Mouse (Mus musculus): ENCODE results near the gene Fgf2. TPM values are rescaled to one million over a fixed set of nuclear protein-coding genes. Genes with fewer than 3 reads are reported as not detected.
A peak's percentile ranks its signal among the peaks of the same experiment; 100 is the strongest.

Gene Fgf2
- polyA plus RNA-seq, 1 experiment from 2014 or later, result 1.6 TPM

DNA sequence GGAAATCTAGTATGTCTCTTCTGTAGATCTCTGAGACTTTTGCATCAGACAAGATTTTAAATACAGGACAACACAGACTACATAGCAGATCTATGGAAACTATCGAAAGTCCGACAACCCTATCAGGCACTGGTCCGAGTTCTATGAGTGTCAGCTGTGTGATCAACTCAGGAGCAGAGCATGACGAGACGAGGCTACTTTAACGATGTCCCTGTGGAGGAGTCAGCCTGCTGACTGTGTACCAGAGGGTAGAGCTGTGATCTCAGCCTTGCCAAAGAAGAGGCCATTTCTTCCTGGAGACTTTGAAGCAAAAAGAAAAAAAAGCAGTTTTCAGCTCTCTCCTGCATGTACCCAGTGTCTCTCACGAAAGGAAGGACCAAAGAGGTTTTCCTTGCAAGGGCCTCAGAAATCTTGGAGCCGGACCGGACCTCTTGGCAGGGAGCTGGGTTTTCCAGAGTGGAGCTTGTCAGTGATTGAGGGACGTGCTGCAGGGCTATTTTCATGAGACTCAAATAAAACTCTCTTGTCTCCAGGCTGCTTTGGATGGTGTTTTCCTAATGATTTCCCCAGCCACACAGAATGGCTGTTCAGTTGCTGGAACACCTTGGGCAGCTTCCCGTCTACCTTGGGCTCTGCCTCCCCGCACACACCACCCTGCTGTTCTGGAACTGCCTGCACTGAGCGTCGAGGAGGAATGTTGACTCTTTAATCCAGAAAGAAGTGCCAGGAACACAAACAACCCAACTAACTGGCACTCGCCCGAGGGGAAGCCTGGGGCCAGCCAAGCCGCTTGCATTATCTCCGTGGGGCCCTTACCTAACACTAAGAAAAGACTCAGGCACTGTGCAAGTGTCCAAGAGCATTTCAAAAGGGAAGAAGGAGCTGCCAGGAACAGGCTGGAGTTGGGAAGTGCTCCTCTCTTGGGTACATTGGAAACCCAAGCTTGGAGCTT lies 32.1 kb downstream of the Fgf2 start:
- H3K27me3 ChIP-seq (ENCODE audit: control insufficient read depth, insufficient read depth, low read length), result no peaks in the 10 kb centered on the region
- H3K4me2 ChIP-seq (ENCODE audit: low read depth, low read length), result no peak overlapping the region
- H3K9ac ChIP-seq (replicated peaks; ENCODE audit: low read length), result no peak overlapping the region
- H3K27ac ChIP-seq (replicated peaks; ENCODE audit: low read depth, low read length), result no peak overlapping the region
- DNase-seq (ENCODE audit: low spot score), result no peak
- WGBS, result 73% methylated on average over 18 of the region's 18 CpGs
- no peak for ATAC-seq (replicated peaks; ENCODE audit: insufficient number of reproducible peaks, low FRiP score, low TSS enrichment, low read depth)
- no peak overlapping the region for H3K4me3 ChIP-seq (ENCODE audit: low read depth, low read length)
- no peaks in the 10 kb centered on the region for H3K4me1 ChIP-seq (ENCODE audit: control insufficient read depth, insufficient read depth, low read length)
- no peaks in the 10 kb centered on the region for H3K9me3 ChIP-seq (replicated peaks; ENCODE audit: control insufficient read depth, low read length)
- H3K36me3 ChIP-seq (replicated peaks; ENCODE audit: control insufficient read depth, insufficient read depth, low read depth, low read length), result no peaks in the 10 kb centered on the region

DNA sequence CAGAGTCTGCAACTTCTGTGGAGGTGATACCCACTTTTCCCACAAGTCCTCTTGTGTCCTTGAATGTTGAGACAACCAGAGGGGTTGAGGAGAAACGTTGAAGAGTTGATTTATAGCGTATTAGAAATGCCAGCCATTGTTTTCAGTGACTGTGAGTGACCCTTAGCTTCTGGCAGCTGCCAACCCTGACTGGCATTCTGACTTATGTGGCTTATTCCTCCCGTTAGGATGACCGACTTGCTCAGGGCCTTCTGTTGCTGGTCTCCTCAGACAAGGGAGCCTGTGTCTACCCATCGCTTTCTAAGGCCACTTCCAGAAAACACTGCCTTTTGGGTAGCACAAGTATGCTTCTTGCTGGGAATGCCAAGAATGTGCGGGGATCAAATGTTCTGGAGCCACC lies 33.3 kb downstream of the Fgf2 start:
- no peak for ATAC-seq (replicated peaks; ENCODE audit: insufficient number of reproducible peaks, low FRiP score, low TSS enrichment, low read depth)
- no peaks in the 10 kb centered on the region for H3K4me1 ChIP-seq (ENCODE audit: control insufficient read depth, insufficient read depth, low read length)
- no peaks in the 10 kb centered on the region for H3K27me3 ChIP-seq (ENCODE audit: control insufficient read depth, insufficient read depth, low read length)
- H3K27ac ChIP-seq (replicated peaks; ENCODE audit: low read depth, low read length), result no peak overlapping the region
- H3K4me2 ChIP-seq (ENCODE audit: low read depth, low read length), result no peak overlapping the region
- H3K4me3 ChIP-seq (ENCODE audit: low read depth, low read length), result no peak overlapping the region
- H3K9ac ChIP-seq (replicated peaks; ENCODE audit: low read length), result no peak overlapping the region
- 59% methylated on average over 6 of the region's 6 CpGs for WGBS
- DNase-seq (ENCODE audit: low spot score), result no peak
- no peaks in the 10 kb centered on the region for H3K36me3 ChIP-seq (replicated peaks; ENCODE audit: control insufficient read depth, insufficient read depth, low read depth, low read length)
- H3K9me3 ChIP-seq (replicated peaks; ENCODE audit: control insufficient read depth, low read length), result no peaks in the 10 kb centered on the region

DNA sequence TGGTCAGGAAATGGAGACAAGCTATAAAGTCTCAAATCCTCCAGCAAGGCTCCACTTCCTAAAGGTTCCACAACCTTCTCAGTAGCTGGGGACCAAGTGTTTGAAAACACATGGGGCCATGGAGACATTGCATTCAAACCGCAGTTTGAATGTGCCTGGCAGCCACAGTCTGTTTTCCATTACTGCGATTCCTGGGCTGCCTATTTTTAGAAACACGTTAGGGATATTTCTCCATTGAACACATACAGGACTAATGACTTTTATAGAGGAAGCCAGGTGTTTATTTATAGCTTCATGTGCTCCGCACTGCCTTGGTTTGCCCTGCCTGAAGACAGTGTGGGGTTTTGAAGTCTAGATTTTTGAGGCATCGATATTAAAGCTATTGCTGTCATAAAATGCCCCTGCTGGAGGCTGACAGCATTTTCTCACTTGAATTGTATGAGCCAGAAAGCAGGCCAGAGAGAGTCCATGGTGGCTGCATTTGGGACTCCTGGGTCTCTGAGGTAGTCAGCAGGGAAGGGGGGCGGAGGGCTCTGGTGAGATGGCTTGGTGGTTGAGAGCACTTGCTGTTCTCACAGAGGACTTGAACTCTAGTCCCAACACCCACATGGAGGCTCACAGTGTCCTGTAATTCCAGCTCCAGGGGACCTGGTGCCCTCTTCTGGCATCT lies 35.1 kb downstream of the Fgf2 start:
- Histone ChIP-seq H3K27ac (replicated peaks; ENCODE audit: low read depth, low read length) (no peak overlapping the region), H3K4me3 (ENCODE audit: low read depth, low read length) (no peak overlapping the region), H3K9ac (replicated peaks; ENCODE audit: low read length) (no peak overlapping the region), H3K27me3 (ENCODE audit: control insufficient read depth, insufficient read depth, low read length) (no peaks in the 10 kb centered on the region), H3K36me3 (replicated peaks; ENCODE audit: control insufficient read depth, insufficient read depth, low read depth, low read length) (no peaks in the 10 kb centered on the region), H3K9me3 (replicated peaks; ENCODE audit: control insufficient read depth, low read length) (no peaks in the 10 kb centered on the region), H3K4me1 (ENCODE audit: control insufficient read depth, insufficient read depth, low read length) (no peaks in the 10 kb centered on the region), H3K4me2 (ENCODE audit: low read depth, low read length) (no peak overlapping the region)
- 52% methylated on average over 6 of the region's 6 CpGs for WGBS
- ATAC-seq (replicated peaks; ENCODE audit: insufficient number of reproducible peaks, low FRiP score, low TSS enrichment, low read depth), result no peak
- peak; percentile 59 for DNase-seq (ENCODE audit: low spot score)

- no peak overlapping the region for H3K27ac ChIP-seq (replicated peaks; ENCODE audit: low read depth, low read length)
- no peaks in the 10 kb centered on the region for H3K9me3 ChIP-seq (replicated peaks; ENCODE audit: control insufficient read depth, low read length)
- no peaks in the 10 kb centered on the region for H3K4me1 ChIP-seq (ENCODE audit: control insufficient read depth, insufficient read depth, low read length)
- ATAC-seq (replicated peaks; ENCODE audit: insufficient number of reproducible peaks, low FRiP score, low TSS enrichment, low read depth) (no peak), DNase-seq (ENCODE audit: low spot score) (no peak)
- no peaks in the 10 kb centered on the region for H3K27me3 ChIP-seq (ENCODE audit: control insufficient read depth, insufficient read depth, low read length)
- H3K4me3 ChIP-seq (ENCODE audit: low read depth, low read length), result no peak overlapping the region
- no peaks in the 10 kb centered on the region for H3K36me3 ChIP-seq (replicated peaks; ENCODE audit: control insufficient read depth, insufficient read depth, low read depth, low read length)
- H3K9ac ChIP-seq (replicated peaks; ENCODE audit: low read length), result no peak overlapping the region
- H3K4me2 ChIP-seq (ENCODE audit: low read depth, low read length), result no peak overlapping the region
- WGBS, result 90% methylated on average over 6 of the region's 6 CpGs
Observed at GRCm38 (mm10) chr3:37387310-37387709, 39.2 kb downstream of the Fgf2 start.

DNA sequence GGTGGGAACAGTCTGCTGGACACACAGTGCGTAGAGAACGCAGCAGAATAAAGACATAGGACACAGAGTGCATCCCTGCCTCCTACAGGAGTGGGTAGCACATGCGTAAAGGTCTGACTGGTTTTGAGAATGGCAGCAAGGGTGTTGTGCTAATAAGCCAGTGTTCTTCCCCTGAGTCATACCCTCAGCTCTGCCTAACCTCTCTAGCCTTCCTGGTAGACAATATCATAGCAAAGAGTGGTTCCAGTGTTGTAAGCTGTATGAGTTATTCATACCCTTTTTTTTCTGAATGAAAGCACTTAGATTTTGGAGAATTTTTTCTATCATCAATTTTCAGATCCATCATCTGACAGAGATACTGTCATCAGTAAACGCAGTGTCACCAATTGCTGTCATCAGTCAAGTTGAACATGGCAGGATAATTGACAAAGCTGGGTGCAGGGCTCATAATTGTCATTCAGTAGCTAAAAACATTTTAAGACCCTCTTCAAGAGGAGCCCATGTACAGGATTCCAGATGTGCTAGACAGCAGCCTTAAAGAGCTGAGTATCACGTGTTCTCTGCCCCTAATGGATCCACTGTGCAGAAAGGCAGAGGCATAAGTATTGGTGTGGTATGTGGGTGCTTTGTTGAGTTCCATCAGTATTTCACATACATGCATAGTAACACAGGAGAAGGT lies 48.9 kb downstream of the Fgf2 start:
- no peak overlapping the region for H3K9ac ChIP-seq (replicated peaks; ENCODE audit: low read length)

GRCm38 (mm10) chr3:37397646-37398045 lies 49.5 kb downstream of the Fgf2 start:
- Histone ChIP-seq H3K27me3 (ENCODE audit: control insufficient read depth, insufficient read depth, low read length) (no peaks in the 10 kb centered on the region), H3K36me3 (replicated peaks; ENCODE audit: control insufficient read depth, insufficient read depth, low read depth, low read length) (no peaks in the 10 kb centered on the region), H3K9ac (replicated peaks; ENCODE audit: low read length) (no peak overlapping the region), H3K27ac (replicated peaks; ENCODE audit: low read depth, low read length) (no peak overlapping the region), H3K4me2 (ENCODE audit: low read depth, low read length) (no peak overlapping the region), H3K4me1 (ENCODE audit: control insufficient read depth, insufficient read depth, low read length) (no peaks in the 10 kb centered on the region), H3K9me3 (replicated peaks; ENCODE audit: control insufficient read depth, low read length) (no peaks in the 10 kb centered on the region), H3K4me3 (ENCODE audit: low read depth, low read length) (no peak overlapping the region)
- WGBS, result 75% methylated on average over 3 of the region's 3 CpGs
- DNase-seq (ENCODE audit: low spot score) (no peak), ATAC-seq (replicated peaks; ENCODE audit: insufficient number of reproducible peaks, low FRiP score, low TSS enrichment, low read depth) (no peak)

More for the DNA sequence above, 48.9 kb downstream of the Fgf2 start:
- Histone ChIP-seq H3K36me3 (replicated peaks; ENCODE audit: control insufficient read depth, insufficient read depth, low read depth, low read length) (no peaks in the 10 kb centered on the region), H3K9me3 (replicated peaks; ENCODE audit: control insufficient read depth, low read length) (no peaks in the 10 kb centered on the region), H3K27ac (replicated peaks; ENCODE audit: low read depth, low read length) (no peak overlapping the region), H3K4me2 (ENCODE audit: low read depth, low read length) (no peak overlapping the region), H3K4me1 (ENCODE audit: control insufficient read depth, insufficient read depth, low read length) (no peaks in the 10 kb centered on the region), H3K4me3 (ENCODE audit: low read depth, low read length) (no peak overlapping the region), H3K27me3 (ENCODE audit: control insufficient read depth, insufficient read depth, low read length) (no peaks in the 10 kb centered on the region)
- ATAC-seq (replicated peaks; ENCODE audit: insufficient number of reproducible peaks, low FRiP score, low TSS enrichment, low read depth) (no peak), DNase-seq (ENCODE audit: low spot score) (no peak)
- WGBS, result 88% methylated on average over 5 of the region's 5 CpGs

DNA sequence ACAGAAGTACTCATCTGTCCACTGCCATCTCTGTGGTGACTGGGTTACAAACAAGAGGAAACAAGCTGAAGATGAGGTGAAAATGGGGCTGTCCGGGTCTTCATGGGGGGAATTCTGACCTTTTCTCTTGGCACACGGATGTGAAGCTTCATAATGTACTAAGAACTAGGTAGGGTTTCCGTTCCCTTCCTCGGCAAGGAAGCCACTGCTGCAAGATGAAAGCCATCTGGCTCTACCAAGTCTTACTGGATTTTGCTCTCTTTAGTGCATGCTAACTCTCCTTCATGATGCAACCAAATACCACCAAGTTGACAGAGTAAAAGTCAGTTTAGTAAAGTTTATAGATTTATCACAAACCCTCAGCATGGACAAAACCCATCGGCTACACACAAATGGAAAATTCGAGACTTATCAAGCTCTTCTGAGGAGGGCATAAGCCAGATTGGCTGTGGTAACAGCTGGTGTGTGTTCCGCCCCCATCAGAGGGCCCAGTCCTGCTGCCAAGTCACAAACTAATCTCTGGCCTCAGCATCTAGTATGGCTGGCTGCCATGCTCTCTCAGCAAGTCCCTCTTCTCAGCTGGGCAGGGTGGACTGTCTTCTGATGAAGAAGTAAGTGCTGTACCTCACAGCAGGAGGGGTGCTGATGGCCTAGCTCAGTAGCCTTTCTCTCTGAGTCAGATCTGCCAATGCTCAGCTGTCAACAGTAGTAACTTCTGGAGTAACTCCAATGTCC lies 50.7 kb downstream of the Fgf2 start:
- no peak for ATAC-seq (replicated peaks; ENCODE audit: insufficient number of reproducible peaks, low FRiP score, low TSS enrichment, low read depth)
- Histone ChIP-seq H3K36me3 (replicated peaks; ENCODE audit: control insufficient read depth, insufficient read depth, low read depth, low read length) (no peaks in the 10 kb centered on the region), H3K4me2 (ENCODE audit: low read depth, low read length) (no peak overlapping the region), H3K27ac (replicated peaks; ENCODE audit: low read depth, low read length) (no peak overlapping the region), H3K9ac (replicated peaks; ENCODE audit: low read length) (no peak overlapping the region), H3K9me3 (replicated peaks; ENCODE audit: control insufficient read depth, low read length) (no peaks in the 10 kb centered on the region), H3K4me3 (ENCODE audit: low read depth, low read length) (no peak overlapping the region), H3K4me1 (ENCODE audit: control insufficient read depth, insufficient read depth, low read length) (no peaks in the 10 kb centered on the region), H3K27me3 (ENCODE audit: control insufficient read depth, insufficient read depth, low read length) (no peaks in the 10 kb centered on the region)
- 88% methylated on average over 7 of the region's 7 CpGs for WGBS
- no peak for DNase-seq (ENCODE audit: low spot score)
